Mouse (Mus musculus) cerebellum, adult 2 months (tissue): ENCODE results near the gene Kcnmb1. TPM values are rescaled to one million over a fixed set of nuclear protein-coding genes. Genes with fewer than 3 reads are reported as not detected.

Source experiments
- DNase-seq, 2 experiments: peaks; one replicate each; pipeline ENCODE4 v3.0.0; 2021
- H3K27ac ChIP-seq: fragments of 200-500 bp; 2 replicates; pipeline ENCODE4 v1.5.1; 2012; ENCODE audit warnings: low read length, control low read depth, inconsistent platforms; ENCODE audit not compliant: insufficient read depth
- H3K27me3 ChIP-seq: fragments of 200-500 bp; 2 replicates; pipeline ENCODE4 v1.6.1; 2012; ENCODE audit warnings: inconsistent platforms, mild to moderate bottlenecking, low read length, moderate library complexity; ENCODE audit not compliant: control insufficient read depth, insufficient read depth
- H3K4me1 ChIP-seq: fragments of 200-500 bp; 2 replicates; pipeline ENCODE4 v1.6.1; 2011; ENCODE audit warnings: low read length; ENCODE audit not compliant: control insufficient read depth, insufficient read depth
- H3K4me3 ChIP-seq: fragments of 200-500 bp; replicated peaks from 2 replicates; pipeline ENCODE3; 2011; ENCODE audit warnings: mild to moderate bottlenecking, low read depth, low read length, control low read depth; ENCODE audit not compliant: insufficient read depth
- CTCF ChIP-seq: fragments of 200-500 bp; IDR thresholded peaks from 2 replicates; pipeline ENCODE4 v1.5.1; 2011; ENCODE audit warnings: low read depth, mild to moderate bottlenecking, control low read depth, low read length, moderate library complexity, borderline replicate concordance; ENCODE audit not compliant: insufficient read depth
- POLR2A ChIP-seq: fragments of 200-500 bp; IDR thresholded peaks from 2 replicates; pipeline ENCODE4 v1.6.1; 2011; ENCODE audit warnings: low read length, control low read depth, borderline replicate concordance; ENCODE audit not compliant: insufficient read depth
- whole genome bisulfite sequencing: fragments of 180-500 bp; shearing (Covaris S2); methylation state at CpG from one replicate; pipeline ENCODE4 v1.1.7; 2018; 5-methylcytosine and 5-hydroxymethylcytosine counted together
- polyA plus RNA-seq: library from polyadenylated mRNA; depleted of rRNA; stranded (reverse); fragments of >200 nt; gene quantifications from 2 replicates; pipeline ENCODE4 v1.2.3, GENCODE M21; 2012; rRNA removed

Gene Kcnmb1
- polyA plus RNA-seq, 1 experiment: 0.62 TPM

DNA sequence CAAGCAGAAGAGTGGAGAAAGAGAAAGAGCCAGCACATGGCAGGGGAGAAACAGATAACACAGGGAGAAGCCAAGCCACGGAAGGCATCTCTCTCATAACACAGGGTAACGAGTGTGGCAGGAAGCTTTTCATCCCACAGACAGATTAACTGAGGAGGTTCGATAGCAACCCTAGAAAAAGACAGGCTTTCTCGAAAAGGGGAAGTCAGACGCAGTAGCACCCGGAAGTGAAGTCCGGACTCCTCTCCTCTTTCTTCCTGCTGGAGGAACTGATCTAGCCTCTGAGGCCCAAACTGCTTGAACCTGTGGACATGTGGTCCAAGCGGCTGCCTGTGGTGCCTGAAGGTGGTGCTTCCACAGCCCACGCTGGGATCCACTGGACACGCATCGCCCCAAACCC lies 45.4 kb downstream of the Kcnmb1 start:
- TF ChIP-seq POLR2A (no peak), CTCF (no peak)
- Histone ChIP-seq H3K4me1 (no peaks in the 10 kb centered on the region), H3K27me3 (no peaks in the 10 kb centered on the region), H3K4me3 (no peak overlapping the region), H3K27ac (no peak overlapping the region)
- DNase-seq: no peak
- WGBS: 88% methylated on average over 11 of the region's 11 CpGs

GRCm38 (mm10) chr11:34008702-34009101 lies 45.9 kb downstream of the Kcnmb1 start:
- peak; percentile 65; the same call in 1 of the 2 replicates for TF ChIP-seq CTCF
- TF ChIP-seq POLR2A: no peak
- Histone ChIP-seq H3K4me3 (no peak overlapping the region), H3K4me1 (no peaks in the 10 kb centered on the region), H3K27me3 (no peaks in the 10 kb centered on the region), H3K27ac (no peak overlapping the region)
- DNase-seq: peak; percentile 19 to 22
- WGBS: 40% methylated on average over 9 of the region's 9 CpGs

DNA sequence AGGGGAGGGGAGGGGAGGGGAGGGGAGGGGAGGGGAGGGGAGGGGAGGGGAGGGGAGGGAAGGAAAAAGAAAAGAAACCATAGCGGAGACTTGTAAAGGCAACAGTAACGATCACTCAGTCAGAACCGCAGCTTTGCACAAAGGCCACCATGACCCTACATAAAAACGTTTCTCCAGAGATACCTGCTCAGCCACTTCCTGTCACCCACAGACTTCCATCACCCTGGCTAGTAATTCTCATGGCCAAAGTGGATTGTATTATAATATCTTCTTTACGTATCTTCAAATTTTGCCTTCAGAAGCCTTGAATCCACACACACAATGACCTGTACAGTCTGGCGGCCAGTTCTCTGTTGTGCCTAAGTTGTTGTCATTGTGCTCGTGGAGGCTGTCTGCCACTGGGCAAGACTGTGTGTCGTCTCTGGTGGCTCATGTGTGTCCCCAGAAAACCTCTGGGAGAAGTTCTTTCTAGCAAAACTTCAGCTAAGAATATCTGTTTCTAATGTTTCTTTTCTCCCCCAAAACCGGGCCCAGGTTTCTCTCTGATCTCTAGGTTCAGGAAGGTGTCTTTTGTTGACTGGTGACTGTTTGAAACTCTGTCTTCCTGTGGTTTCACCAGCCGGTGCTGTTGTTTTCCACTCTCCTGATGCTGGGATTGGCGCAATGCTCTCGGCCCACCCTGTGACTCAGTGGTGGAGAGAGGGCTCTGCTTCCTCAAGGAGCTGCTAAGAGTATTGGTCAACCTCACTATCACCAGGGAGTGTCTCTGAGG lies 46.7 kb downstream of the Kcnmb1 start:
- WGBS: 82% methylated on average over 12 of the region's 12 CpGs

DNA sequence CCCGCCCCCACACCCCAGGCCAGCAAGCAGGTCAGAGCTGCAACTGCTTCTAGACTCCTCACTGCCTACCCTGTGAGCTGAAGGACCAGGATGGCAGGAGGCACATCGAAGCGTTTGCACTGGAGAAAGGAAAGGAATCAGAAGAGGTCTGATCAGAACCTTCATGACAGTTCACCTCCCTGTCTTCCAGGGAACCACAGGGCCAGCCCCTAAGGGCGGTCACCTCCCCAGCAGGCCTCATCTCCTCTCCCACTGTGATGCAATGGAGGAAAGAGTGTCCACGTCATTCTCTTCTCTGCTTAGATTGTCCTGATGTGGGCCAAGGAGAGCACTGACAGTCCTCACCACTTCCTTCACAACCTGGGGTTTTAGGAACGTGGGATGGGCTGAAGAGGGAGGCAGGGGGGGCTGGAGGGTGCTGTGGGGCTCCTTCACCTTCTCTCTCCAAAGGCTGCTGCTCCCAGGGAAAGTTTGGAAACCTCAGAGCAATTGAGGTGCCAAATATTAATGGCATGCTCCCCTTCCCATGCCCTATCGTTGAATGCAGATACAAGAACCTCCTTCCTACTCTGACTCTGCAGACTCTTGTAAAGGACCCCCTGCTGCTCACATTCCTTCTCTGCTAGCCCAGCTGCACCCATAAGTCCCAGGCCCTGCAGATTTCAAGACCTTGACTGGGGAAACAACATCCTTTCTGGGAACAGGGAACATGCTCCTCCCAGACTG lies 47.5 kb downstream of the Kcnmb1 start:
- Histone ChIP-seq H3K4me1 (no peaks in the 10 kb centered on the region), H3K4me3 (no peak overlapping the region), H3K27me3 (no peaks in the 10 kb centered on the region), H3K27ac (no peak overlapping the region)
- WGBS: 74% methylated on average over 7 of the region's 7 CpGs
- TF ChIP-seq CTCF (no peak), POLR2A (no peak)
- no peak for DNase-seq

More for the DNA sequence above, 46.7 kb downstream of the Kcnmb1 start:
- Histone ChIP-seq H3K4me1 (no peaks in the 10 kb centered on the region), H3K4me3 (no peak overlapping the region), H3K27me3 (no peaks in the 10 kb centered on the region), H3K27ac (no peak overlapping the region)
- DNase-seq: no peak
- no peak for TF ChIP-seq POLR2A
- TF ChIP-seq CTCF: no peak

DNA sequence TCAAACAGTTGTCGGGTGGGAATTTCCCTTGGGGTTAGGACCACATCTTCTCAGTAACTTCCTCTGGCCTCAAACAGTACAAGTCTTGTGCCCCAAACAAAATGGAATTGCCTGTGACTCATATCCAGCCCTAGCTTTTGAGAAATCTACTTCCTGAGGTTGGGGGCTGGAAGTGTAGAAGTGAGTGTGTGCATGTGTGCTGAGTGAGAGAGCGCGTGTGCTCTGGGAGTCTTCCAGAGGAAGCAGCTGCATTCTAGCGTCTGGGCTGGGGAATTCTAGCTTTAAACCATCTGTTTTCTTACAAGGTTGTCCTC lies 48.0 kb downstream of the Kcnmb1 start:
- Histone ChIP-seq H3K4me1 (no peaks in the 10 kb centered on the region), H3K4me3 (no peak overlapping the region), H3K27ac (no peak overlapping the region), H3K27me3 (no peaks in the 10 kb centered on the region)
- TF ChIP-seq CTCF: no peak
- no peak for TF ChIP-seq POLR2A
- WGBS: 54% methylated on average over 4 of the region's 4 CpGs
- no peak for DNase-seq

- DNase-seq: no peak
- Histone ChIP-seq H3K27ac (no peak overlapping the region), H3K27me3 (no peaks in the 10 kb centered on the region), H3K4me1 (no peaks in the 10 kb centered on the region), H3K4me3 (no peak overlapping the region)
- 82% methylated on average over 6 of the region's 6 CpGs for WGBS
- no peak for TF ChIP-seq POLR2A
- no peak for TF ChIP-seq CTCF
Observed at GRCm38 (mm10) chr11:34012007-34012652, 49.3 kb downstream of the Kcnmb1 start.

Other genes with a start within 250 kb of the Kcnmb1 start
- 78.8 and 84.2 TPM in 2 replicates for gene Kcnip1, start 30.1 kb downstream of the Kcnmb1 start, polyA plus RNA-seq
- 1.1 and 1.2 TPM in 2 replicates for gene Lcp2, start 83.9 kb downstream of the Kcnmb1 start, polyA plus RNA-seq
- gene 4930469K13Rik, start 135.5 kb downstream of the Kcnmb1 start, polyA plus RNA-seq: not detected in 2 replicates
- gene Foxi1, start 245.1 kb downstream of the Kcnmb1 start, polyA plus RNA-seq: not detected in 2 replicates